ENCODE assay signal across 8 mouse cellular contexts in the genomic region with DNA sequence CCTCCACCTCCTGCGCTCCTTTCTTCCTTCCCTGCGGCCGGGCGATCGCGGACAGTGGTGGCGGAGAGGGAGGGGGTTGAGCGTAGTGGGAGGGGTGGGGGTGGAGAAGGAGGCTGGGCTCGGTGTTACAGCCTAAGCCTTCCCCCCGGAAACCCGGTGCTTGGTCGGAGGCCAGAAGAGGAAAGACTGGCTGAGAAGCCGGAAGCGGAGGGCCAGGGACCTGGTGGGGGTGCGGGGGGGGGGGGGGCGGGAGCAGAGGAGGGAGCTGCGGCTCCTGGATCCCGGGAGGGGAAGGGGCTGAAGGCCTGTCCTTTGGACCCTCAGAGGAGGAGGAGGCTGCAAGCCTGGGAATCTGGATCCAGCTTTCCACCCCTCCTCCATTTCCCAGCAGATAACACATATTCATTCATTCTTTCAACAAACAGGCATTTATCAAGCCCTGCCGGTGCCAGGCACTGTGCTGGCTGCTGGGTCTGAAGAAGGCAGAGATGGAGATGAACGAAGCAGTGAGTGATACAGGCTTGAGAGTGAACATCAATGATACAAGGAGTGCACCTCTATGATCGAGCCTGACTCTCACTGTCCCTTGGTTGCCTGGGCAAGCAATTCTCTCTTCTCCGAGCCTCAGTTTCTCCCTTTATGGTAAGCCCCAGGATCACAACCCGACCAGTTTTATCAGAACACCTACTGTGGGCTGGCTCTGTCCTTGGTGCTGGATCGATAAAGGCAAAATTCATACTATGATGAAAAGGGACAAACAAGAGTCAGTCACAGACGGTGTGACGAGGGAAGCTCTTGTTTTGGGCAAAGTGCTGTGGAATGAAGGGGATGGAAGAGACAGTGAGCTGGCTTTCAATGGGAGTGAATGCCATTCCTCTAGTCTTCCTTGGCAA. TPM values are rescaled to one million over a fixed set of nuclear protein-coding genes. Genes with fewer than 3 reads are reported as not detected.
DNase-seq lines count a peak whose midpoint lies in the region; ATAC-seq lines count a peak whose summit lies in the region.

A gene (minus strand): TSS at position 156 of the 893 bp plus-strand sequence.

- H3K9ac ChIP-seq in hindbrain, embryonic 12.5 days: peak within 1 kb of the TSS; percentile 95

- DNase-seq in Muller cell, postnatal 12 days (ENCODE audit: inconsistent ontology term): peak; percentile 96
- peak; percentile 95 for DNase-seq in cerebellum, adult 9-10 months
- peak; percentile 83 to 89 for DNase-seq in frontal cortex, postnatal 14 days (ENCODE audit: low spot score in 2 of 2)
- DNase-seq in layer of hippocampus, postnatal 10 days (ENCODE audit: low spot score in 2 of 2): peak; percentile 99
- peak; percentile 95 for DNase-seq in lung, postnatal 14 days
- DNase-seq in retina, adult 2 months (ENCODE audit: low read depth, low spot score): peak; percentile 88
- peak; percentile 94 for DNase-seq in thymus, postnatal 4 days

- 5% methylated on average over 15 of the region's 26 CpGs for WGBS in hindbrain, embryonic 12.5 days

- H3K36me3 ChIP-seq in hindbrain, embryonic 12.5 days: peaks cover 29% of the 10 kb centered on the region

- no peaks in the 10 kb centered on the region; the same call in 1 of the 2 replicates for H3K9me3 ChIP-seq in hindbrain, embryonic 12.5 days (replicated peaks)

- H3K4me2 ChIP-seq in hindbrain, embryonic 12.5 days (replicated peaks): peak within 1 kb of the TSS; percentile 89

- ATAC-seq in hindbrain, embryonic 12.5 days (ENCODE audit: low FRiP score): peak; percentile 86

- H3K27me3 ChIP-seq in hindbrain, embryonic 12.5 days: peaks cover 23% of the 10 kb centered on the region

- peaks cover 33% of the 10 kb centered on the region for H3K4me1 ChIP-seq in hindbrain, embryonic 12.5 days

- peak within 1 kb of the TSS; percentile 77 for H3K4me3 ChIP-seq in hindbrain, embryonic 12.5 days

- peak within 1 kb of the TSS; percentile 78 for H3K27ac ChIP-seq in hindbrain, embryonic 12.5 days

RNA-seq across cellular contexts. Expression of the gene that starts here (rescaled TPM):
- polyA plus RNA-seq in hindbrain, embryonic 12.5 days (2016; fragmentation: Nextera tagmentation; extraction: Ambion mirVana): 57.8 and 61.4 TPM in 2 replicates
- 10 to 100 TPM; 38.2 to 46.0 TPM for total RNA-seq in layer of hippocampus, postnatal 10 days (2021)

Comparison
In these comparisons a context has a peak if more than half of its experiments do, and no peak if none do; other contexts are left out.
1. Peak in every context shown above with its lines: DNase-seq, ATAC-seq, H3K4me3 ChIP-seq and H3K27ac ChIP-seq.